Mouse (Mus musculus) kidney, postnatal 10 days (tissue): ENCODE data around the gene Cbwd1.

Source experiments
- DNase-seq: peaks from one replicate; pipeline ENCODE4 v3.0.0; 2021; ENCODE audit warnings: mixed read lengths

Gene Cbwd1

DNA sequence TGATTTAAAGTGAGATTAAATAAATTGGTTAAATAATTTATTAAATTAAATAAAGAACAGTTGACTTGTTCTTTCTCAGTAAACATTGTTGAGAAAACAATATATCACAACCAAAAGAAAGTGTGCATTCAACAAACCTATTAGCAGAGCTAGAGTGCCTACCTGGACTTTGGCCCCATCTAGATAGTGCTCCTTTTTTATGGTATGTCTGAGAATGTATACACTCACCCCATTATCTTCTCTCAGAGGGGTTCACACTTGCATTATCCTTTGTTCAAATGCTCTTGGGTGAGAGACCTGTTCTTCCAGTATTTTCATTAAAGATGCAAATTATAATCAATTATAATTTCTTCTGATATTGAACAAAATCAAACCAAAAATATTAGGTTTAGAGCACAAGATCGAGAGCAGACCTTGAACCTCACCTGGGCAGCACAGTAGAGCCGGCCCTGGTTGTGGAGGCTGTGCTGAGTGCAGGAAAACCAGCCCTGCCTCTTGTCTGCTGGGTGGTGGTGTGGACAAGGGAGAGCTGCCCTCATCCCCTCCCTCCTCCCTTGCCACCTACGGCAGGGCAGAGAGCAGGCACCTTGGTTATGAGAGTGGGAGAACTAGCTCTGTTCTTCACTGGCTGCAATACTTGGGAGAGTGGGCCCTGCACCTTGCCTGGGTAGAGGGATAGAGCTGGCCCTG is 11.4 kb upstream of the Cbwd1 start:
- no peak for DNase-seq

DNA sequence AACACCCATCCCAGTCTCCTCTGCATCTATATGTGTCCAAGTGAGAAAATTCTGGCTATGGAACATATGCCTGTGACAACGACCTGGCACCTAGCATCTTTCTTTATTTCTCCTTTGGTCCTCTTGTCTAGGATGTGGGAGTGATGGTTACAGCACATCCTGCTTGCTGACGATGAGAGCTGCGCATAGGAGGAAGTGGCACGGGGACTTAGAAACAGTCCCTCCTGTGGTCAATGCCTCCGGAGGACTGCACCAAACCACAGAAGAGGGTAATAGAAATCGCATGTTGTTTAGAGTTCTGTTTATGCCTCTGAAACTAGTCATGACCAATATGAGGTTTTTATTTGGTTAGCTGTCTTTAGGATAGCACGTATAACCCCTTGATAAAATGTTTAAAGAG is 9.9 kb upstream of the Cbwd1 start:
- DNase-seq = no peak

DNA sequence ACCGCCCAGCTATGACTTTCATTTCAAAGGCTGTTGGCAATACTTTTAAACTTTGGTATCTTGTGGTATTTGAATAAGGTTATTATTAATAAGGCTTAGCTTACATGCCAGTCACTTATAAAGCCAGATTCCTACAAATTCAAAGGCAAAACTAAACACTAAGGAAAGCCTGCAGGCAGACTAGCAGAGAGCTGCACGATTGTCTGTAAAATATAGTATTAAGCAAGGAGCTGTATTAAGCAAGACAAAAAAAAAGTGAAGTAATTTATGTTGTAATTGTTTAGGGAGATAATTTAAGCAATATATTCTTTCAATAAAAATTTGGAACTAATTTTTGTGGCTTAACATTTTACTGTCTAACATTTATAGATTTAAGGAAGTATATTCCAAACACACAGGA is 5.5 kb upstream of the Cbwd1 start:
- DNase-seq = no peak

DNA sequence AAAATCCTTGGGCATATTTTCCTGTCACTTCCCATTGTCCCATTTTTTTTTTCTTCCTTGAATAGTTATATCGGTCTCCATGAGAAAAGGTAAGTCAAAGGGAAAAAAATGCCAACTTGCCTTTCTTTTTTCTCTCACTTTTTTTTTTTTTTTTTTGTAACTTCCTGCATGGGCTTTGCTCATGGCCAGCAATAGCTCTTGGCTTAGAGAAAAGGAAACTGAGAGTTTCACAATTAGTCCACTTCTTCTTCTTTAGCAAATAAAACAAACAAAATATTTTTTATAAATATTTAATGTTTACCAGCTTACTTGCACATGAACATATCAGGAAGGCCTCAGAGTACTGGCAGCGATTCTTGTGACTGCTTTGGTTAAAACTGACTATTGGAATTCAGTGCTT is 4.8 kb upstream of the Cbwd1 start:
- DNase-seq = no peak

DNA sequence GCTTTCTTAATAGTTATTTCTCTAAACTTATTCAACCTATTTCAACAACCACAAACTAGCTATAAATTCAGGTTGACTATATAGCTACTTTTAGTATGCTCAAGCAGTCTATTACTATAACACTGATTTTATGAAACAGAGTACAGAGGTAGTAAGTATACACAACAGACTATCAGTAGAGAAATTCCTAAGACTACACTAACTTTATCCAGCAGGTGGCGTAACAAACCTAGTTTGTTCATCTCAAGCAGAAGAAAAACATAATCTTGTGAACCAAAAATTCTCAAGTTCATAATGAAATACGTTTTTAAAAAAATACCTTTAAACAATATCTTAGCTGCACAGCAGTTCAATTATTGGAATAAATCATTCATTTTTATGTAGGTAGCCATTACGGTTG is 2.9 kb downstream of the Cbwd1 start:
- no peak for DNase-seq

DNA sequence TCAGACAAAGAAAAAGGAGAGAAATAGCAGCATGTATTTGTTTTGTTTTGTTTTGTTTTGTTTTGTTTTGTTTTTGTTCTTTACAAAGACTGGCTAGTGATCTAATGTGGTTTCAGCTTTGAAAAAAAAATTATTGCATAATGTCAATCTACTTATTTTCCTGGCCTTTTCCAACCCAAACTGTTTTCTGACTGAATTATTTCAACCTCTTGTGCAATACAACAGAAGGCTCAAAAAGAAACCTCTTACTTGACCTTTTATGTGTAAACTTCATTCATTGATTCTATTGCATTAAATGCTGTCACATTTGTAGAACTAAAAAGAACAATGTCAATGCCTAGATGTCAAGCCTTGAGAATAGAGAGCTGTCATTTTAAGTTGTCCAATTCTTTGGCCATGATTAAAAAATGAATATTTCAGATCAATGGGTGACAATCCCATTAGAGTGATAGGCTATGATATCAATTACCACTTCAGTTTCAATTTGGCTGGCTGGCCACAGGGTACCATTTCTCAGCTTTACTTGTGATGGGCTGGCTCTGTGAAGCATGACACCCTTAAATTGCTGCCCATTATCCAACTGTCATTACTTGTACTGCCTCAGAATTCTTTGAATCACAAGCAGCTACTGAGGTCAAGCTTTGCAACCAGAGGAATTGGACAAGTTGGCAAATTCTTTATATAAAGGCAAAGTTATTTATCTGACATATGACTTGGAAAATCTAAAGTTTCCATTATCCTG is 15.7 kb downstream of the Cbwd1 start:
- DNase-seq = no peak

DNA sequence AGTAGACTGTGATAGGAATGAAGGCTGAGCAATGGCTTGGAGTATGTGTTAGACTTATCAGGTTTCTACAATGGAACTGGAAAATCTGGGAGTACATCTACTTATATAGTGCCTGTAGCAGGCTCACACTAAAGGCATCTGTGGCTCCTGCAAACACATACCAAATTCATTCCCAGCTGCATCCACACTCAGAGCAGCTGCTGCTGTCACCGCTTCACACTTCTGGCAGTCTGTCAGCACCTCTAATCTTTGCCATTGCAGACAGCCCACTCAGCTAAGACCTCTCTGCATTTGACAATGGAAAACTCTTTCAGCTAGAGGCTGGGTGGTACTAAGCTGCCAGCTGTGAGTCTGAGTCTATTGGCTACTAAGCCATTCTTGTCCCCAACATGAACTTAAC is 24.3 kb downstream of the Cbwd1 start:
- no peak for DNase-seq

DNA sequence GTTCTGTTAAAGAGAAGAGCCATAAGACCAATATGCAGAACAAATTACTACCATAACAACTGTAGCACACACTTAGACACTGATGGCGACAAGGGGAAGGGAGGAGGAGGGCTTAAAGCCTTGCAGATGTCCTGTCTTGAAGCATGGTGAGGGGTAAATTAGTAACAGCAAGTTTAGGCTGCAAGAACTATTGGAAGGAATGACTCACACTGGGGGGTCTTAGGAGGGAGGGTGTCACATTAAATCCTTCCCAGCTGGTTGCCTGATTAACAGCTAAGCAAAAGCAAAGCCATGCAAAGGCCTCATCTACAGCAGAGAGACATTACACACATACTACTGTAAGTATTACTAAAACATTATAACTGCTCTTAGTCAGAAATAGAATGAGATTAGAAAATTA is 32.4 kb downstream of the Cbwd1 start:
- DNase-seq = no peak

DNA sequence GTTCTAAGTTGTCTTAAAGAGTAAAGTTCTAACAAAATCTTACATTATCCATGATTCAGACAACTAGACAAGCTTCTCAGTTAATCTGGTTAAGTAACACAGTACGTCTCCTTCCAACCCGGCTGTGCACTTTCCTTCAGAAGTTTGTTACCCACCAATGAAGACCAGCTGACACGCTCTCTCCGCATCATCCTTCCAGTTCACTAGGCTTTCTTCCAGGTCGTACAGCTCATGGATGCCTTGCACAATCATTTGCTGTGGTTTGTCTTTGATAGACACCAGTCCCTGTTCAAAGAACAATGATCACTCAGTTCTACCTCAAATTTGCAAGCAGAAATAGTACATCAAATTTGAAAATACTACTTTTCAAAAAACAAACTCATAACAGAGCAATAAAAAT is 40.5 kb downstream of the Cbwd1 start:
- no peak for DNase-seq

DNA sequence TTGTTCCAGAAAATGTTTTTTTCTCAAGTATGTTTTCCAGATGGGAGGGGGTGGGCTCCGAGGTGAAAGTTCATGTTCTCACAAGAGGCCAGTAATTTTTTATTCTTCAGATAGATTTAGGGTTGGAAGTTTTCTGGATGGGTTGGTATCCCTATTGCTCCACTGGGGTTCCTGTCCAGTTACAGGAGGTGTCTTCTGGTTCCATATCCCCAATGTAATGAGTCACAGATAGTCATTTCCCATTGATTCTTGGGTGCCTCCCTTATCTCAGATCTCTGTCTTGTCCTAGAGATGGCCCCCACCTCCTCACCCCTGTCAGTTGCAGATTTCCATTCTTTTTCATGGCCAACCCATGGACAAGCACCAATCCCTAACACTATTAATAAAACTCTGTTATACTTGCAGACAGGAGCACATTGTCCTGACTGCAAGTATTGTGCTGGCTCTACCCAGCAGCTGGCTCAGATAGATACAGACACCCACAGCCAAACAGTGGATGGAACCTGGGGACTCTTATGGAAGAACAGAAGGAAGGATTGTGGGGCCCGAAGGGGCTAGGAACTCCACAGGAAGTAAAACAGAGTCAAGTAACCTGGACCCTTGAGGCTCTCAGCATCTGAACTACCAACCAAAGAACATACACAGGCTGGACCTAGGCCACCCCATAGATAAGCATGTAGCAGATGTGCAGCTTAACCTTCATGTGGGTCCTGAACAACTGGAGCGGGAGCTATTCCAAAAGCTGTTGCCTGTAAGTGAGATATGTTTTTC is 52.8 kb downstream of the Cbwd1 start:
- no peak for DNase-seq

DNA sequence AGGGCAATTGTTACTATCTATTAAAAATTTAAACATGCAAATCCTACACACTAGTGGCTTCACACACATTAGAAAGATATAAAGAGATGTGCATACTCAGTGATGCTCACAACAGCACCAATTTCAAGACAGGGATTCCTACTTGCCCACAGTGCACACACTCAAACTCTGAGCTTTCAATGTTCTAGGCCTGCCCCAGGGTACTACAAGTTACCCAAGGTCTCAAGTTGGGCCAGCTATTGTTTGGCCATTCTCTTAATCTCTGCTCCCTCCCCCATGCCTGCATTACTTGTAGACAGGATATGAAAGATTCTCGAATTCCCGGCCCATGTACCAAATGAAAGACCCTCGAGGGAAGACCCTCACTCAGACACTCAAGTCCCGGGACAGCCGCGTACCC is 53.8 kb downstream of the Cbwd1 start:
- DNase-seq = no peak

DNA sequence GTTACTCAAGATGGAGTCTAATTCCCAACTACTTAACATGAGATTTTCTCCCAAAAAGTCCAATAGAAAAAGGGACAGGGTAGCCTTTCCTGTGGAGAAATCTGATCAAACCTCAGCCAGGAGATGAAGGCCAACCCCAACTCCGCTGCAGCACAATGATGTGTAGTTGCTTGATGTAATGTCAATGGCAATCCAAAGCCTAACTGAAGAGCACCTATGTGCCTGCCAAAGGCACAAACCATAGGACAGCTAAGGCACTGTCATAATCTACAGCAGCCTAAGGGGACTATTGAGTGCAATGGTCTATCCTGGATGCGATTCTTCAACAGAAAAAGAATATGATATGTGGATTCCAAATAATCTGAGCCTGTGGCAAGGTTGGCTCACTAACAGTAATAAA is 58.6 kb downstream of the Cbwd1 start:
- DNase-seq = no peak

DNA sequence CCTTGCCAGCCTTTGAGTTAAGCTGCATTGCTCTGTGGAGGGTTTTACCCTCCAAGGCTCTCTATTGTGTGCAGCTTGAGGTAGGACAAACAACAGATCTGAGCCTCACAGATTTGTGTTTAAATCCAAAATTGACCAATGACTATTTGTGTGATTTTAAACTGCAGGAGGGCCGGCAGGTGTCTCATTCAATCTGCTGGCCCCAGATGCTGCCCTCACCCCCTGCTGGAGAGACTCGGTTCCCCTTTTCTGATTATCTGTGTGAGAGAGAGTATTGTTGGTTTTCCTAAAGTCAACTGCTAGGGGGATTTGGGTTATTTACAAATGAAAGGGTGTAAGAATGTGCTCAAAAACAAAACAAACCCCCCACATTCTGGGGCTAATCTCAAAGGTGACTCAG is 59.2 kb downstream of the Cbwd1 start:
- DNase-seq = no peak

DNA sequence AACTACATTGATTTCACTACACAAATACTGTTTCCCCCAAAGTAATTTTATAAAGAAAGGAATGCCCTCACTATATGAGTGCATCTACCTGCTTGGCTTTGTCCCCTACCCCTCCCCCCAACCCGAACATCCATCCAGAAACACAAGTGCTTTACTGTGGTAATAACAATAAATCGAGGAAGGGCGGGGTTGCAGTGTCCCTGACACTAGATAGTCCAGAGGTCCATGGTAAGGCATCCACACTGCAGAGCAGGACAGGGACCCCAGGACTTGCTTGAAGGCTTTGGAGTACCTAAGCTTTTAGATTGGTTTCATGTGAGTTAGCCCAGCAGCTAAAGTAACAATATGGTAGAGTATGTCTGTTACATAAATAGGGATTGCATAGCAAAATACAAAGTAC is 59.7 kb downstream of the Cbwd1 start:
- DNase-seq = no peak

DNA sequence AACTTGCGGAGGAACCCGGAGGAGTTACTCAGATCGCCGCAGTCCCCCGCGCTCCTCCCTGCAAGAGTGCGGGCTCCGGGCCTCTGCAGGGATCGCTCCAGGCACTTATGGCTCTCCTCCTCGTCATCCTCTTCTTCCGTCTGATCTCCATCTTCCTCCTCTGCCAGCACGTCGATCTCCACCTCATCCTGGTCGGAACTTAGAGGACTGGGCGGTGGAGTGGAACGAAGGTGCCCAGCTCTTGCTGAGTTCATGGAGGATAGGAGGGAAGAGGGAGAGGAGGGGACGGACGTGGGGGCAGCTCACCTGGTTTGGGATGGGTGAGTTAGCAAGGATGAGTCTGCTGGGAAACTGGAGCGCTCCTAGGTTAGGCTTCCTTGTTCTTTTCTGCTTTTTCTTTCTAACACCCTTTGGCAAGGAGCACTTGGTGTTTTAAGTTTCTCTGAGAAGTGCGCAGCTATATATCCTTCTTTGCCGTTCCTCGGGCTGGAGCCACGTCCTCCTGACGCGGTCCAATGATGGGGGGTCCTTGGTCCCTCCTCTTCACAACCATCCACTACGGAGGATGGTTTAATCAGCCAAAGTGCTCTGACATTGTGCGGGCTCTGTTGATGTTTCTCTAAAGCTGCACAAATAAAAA is 60.7 kb downstream of the Cbwd1 start, which contains the start of gene Foxd4:
Foxd4 (minus strand) TSS at position 617 of the 640 bp plus-strand sequence.
- DNase-seq = no peak

DNA sequence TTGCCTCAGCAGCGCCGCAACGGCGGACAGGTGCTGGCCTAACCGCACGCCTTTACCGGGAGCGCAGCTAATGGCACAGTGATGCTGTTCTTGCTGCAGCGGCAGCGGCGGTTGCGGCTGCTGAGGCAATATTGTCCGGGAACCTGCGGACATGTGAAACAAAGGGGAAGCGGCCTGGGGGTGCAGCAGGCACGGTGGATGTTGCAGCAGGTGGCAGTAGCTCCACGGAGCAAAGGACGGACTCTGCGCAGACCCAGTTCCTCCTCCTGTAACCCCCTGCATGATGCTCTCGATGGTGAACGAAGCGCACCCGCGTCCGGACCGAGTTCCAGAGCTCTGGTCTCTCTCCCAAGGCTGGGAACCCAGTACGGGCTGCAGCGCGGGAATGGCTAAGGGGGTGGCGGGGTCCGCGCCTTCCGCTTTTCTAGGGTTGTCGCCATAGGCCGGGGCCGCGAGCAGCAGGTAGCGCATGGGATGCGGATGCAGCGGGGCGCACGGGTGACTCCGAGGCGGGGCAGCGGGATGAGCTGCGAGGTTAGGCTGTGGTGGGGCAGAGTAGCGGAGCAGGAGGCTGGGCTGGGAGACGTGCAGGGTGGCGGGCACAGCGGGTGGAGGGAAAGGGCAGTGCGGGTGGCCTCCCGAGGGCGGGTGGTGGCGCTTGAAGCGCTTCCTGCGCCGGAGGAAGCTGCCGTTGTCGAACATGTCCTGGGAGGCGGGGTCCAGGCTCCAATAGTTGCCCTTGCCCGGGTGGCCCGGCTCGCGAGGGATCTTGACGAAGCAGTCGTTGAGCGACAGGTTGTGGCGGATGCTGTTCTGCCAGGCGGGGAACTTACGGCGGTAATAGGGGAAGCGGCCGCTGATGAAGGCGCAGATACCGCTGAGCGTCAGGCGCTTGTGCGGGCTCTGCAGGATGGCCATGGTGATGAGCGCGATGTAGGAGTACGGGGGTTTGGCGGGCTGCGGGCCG is 61.5 kb downstream of the Cbwd1 start:
- DNase-seq = peak; percentile 34

DNA sequence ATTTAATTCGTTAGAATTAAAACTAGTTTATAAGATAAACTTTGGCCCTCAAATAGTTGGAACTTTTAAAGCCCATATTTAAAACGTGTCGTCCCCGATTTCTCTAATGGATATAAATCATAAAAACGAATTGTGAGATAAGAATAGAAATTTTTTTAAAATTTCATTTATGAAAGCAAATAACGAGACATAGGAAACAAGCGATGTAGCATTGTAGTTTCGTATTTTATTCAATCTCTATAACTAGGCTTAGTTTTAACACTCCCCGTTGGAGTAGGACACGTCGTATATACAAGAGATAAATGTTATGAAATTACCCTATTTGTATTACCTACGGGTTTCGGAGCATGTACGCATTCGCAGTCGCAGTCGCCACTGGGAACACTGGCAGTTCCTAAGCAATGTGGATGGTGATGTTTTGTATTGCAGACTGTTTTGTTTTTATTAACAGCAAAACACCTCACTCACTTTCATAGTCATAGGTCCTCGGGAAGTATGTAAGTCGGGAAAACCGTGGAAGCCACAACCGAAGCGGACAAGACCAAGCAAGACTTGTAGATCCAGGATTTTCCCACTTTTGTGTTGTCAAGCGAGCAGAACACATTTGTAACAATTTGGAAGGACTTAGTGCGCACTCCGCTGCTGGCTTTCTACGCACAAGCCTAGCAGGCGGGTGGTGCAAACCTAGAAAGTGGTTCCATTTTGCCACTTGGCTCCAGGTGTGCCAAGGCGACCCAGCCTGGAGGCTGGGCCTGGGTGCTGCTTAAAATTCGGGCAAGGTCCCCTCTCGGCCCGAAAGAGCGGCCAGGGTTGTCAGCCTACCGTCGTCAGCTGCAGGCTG is 62.5 kb downstream of the Cbwd1 start:
- DNase-seq = no peak

DNA sequence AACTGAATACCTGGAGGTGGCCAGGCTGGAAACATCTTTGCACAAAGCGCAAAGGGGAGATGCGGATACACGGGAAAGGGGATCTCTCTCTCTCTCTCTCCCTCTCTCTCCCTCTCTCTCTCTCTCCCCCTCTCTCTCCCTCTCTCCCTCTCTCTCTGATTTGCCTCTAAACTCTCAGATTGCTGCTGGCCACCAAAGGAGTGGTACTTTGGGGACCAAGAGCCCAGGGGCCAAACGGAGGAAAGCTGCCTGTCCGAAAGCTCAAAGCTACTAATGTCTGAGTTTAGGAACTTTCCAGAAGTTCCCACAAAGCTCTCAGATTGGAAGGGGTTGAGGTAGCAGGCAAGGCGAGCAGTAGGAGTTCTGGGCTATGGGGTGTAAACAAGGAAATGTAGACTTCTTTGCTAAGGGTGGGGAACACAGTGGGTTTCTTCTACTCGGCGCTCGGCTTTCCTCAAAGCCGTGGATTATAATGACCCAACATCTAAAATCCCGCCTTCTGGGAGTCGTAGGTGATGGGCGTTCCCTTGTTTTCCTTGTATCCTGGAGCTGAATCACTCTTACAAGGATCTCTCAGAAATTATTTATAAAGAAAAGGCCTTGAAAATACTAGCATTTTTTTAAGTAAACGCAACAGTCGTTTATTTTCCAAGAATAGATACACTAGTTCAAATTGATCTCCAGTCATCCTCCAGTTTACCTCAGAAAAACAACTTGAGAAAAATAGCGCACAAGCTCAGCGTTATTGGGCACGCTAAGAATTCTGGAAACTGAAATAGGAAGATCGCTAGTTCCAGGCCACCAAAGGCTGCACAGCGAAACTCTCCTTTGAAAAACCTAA is 63.3 kb downstream of the Cbwd1 start:
- DNase-seq = no peak

DNA sequence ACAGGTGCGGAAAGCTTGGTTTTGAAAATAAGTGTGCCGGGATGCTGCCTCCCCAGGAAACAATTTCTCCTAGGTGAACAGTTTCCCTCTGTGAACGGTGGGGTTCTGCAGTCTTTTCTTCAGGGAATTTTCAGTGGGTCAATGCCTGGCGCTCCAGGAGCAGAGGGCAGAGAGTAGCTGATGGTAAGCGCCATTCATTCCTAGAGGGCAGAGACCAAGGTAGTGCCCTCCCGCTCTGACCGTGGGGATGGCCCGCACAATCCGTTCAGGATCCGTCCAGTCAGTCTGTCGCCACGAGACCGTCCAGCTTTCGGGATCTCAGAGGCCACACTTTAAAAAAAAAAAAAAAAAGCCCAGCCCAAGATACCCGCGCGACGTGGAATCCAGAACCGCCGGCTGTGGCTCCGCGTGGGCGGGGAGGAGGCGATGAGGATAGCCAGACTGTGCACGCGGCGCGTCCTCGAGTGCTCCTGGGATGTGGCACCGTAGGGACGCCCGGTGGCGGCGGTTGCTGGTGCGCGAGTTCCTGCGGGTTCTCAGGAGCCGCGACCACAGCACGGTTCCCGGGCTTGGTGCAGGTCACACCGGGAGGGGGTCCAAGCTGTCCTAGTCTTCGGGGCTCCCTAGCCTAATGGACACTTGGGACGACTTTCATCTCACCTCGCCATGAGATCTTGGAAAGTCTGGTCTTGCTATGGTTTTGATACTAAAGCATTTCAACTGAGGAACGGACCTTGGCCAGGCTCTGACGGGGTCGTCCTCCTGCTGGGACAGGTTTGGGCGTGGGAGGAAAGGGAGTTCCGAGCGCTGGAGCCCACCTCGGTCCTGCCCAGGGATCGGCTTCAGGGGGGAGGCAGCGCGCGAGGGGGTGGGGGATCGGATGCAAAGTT is 64.2 kb downstream of the Cbwd1 start:
- peak; percentile 30 for DNase-seq
